In genomic region chr2:30985111-30986020, GRCm38 (mm10) we compare ENCODE assay signal across 9 mouse cellular contexts. TPM values are rescaled to one million over a fixed set of nuclear protein-coding genes. Genes with fewer than 3 reads are reported as not detected.
DNase-seq lines count a peak whose midpoint lies in the region; ATAC-seq lines count a peak whose summit lies in the region.
"Had no signal": no experiment of that assay in that cellular context is flagged by ENCODE, and none has a peak within 500 bp of the region (broad histone marks: within the 10 kb centered on the region; RNA-seq: fewer than 3 reads in every experiment).

No protein-coding gene starts in this region.

- H3K27me3 ChIP-seq in hindbrain, embryonic 11.5 days (ENCODE audit: control insufficient read depth, insufficient read depth, low read length): no peaks in the 10 kb centered on the region
- no peaks in the 10 kb centered on the region for H3K27me3 ChIP-seq in hindbrain, embryonic 14.5 days (ENCODE audit: control insufficient read depth, insufficient read depth, low read length)
- H3K27me3 ChIP-seq: midbrain, embryonic 12.5 days had no signal

- 25% methylated on average over 16 of the region's 17 CpGs for whole genome bisulfite sequencing in hindbrain, embryonic 11.5 days
- 31% methylated on average over 17 of the region's 17 CpGs for WGBS in hindbrain, embryonic 14.5 days

- H3K9ac ChIP-seq in hindbrain, embryonic 11.5 days (ENCODE audit: low read depth, low read length): no peak overlapping the region
- no peak overlapping the region for H3K9ac ChIP-seq in hindbrain, embryonic 14.5 days
- H3K9ac ChIP-seq: midbrain, embryonic 12.5 days had no signal

- peaks cover 3% of the 10 kb centered on the region; the same call in 1 of the 2 replicates for H3K4me1 ChIP-seq in hindbrain, embryonic 11.5 days (replicated peaks; ENCODE audit: control insufficient read depth, insufficient read depth, low read length)
- H3K4me1 ChIP-seq in hindbrain, embryonic 14.5 days (replicated peaks; ENCODE audit: control insufficient read depth, insufficient read depth, low read length): peaks cover 15% of the 10 kb centered on the region

- H3K4me2 ChIP-seq in hindbrain, embryonic 11.5 days (replicated peaks; ENCODE audit: low read depth, low read length): no peak overlapping the region
- no peak overlapping the region for H3K4me2 ChIP-seq in hindbrain, embryonic 14.5 days (replicated peaks)
- H3K4me2 ChIP-seq: midbrain, embryonic 12.5 days had no signal

- no peak overlapping the region for H3K4me3 ChIP-seq in hindbrain, embryonic 11.5 days (ENCODE audit: low read depth, low read length)
- no peak overlapping the region for H3K4me3 ChIP-seq in hindbrain, embryonic 14.5 days (replicated peaks; ENCODE audit: low read length)
- H3K4me3 ChIP-seq: midbrain, embryonic 12.5 days had no signal

- DNase-seq in hindbrain, embryonic 11.5 days (ENCODE audit: low spot score): peak; percentile 3
- no peak for DNase-seq in hindbrain, embryonic 14.5 days (ENCODE audit: low spot score)
- DNase-seq in MEL-GATA-1-ER (ENCODE audit: extremely low read depth, low read depth): peak; percentile 29
- DNase-seq in fat pad, adult 2 months (ENCODE audit: extremely low read depth, low read depth, low spot score): peak; percentile 42
- DNase-seq in kidney, postnatal 10 days: peak; percentile 75
- peak; percentile 82 to 89 for DNase-seq in lung, postnatal 4 days
- DNase-seq in urinary bladder, postnatal 14 days (ENCODE audit: low spot score): peak; percentile 84
- no peak for DNase-seq in layer of hippocampus, adult 9-10 months (ENCODE audit: low spot score)

- no peak for ATAC-seq in hindbrain, embryonic 11.5 days (ENCODE audit: low FRiP score)
- no peak for ATAC-seq in hindbrain, embryonic 14.5 days (ENCODE audit: low FRiP score)

- no peak overlapping the region for H3K27ac ChIP-seq in hindbrain, embryonic 11.5 days (ENCODE audit: low read depth, low read length)
- H3K27ac ChIP-seq in hindbrain, embryonic 14.5 days: no peak overlapping the region
- H3K27ac ChIP-seq: midbrain, embryonic 12.5 days had no signal

- no peaks in the 10 kb centered on the region for H3K9me3 ChIP-seq in hindbrain, embryonic 11.5 days (ENCODE audit: control insufficient read depth, low read length)
- H3K9me3 ChIP-seq in hindbrain, embryonic 14.5 days (ENCODE audit: control insufficient read depth, low read length): no peaks in the 10 kb centered on the region
- H3K9me3 ChIP-seq: midbrain, embryonic 12.5 days had no signal

- no peaks in the 10 kb centered on the region for H3K36me3 ChIP-seq in hindbrain, embryonic 11.5 days (ENCODE audit: control insufficient read depth, insufficient read depth, low read length)
- no peaks in the 10 kb centered on the region for H3K36me3 ChIP-seq in hindbrain, embryonic 14.5 days (replicated peaks; ENCODE audit: control insufficient read depth, insufficient read depth)
- H3K36me3 ChIP-seq: midbrain, embryonic 12.5 days had no signal

RNA-seq across cellular contexts. Expression of gene Usp20, which starts 3.3 kb away (rescaled TPM):
- 14.6 and 14.8 TPM in 2 replicates for polyA plus RNA-seq in hindbrain, embryonic 11.5 days (2014; fragmentation: Nextera tagmentation; extraction: Ambion mirVana)
- 33.4 and 34.2 TPM in 2 replicates for polyA plus RNA-seq in hindbrain, embryonic 14.5 days (2014; fragmentation: Nextera tagmentation; extraction: Ambion mirVana)

RNA-seq across cellular contexts. Expression of gene BC005624, which starts 3.4 kb away (rescaled TPM):
- polyA plus RNA-seq in hindbrain, embryonic 11.5 days (2014; fragmentation: Nextera tagmentation; extraction: Ambion mirVana): 67.5 and 74.6 TPM in 2 replicates
- 72.5 and 73.7 TPM in 2 replicates for polyA plus RNA-seq in hindbrain, embryonic 14.5 days (2014; fragmentation: Nextera tagmentation; extraction: Ambion mirVana)

RNA-seq across cellular contexts. Expression of gene Tor1a, which starts 17.6 kb away (rescaled TPM):
- polyA plus RNA-seq in hindbrain, embryonic 11.5 days (2014; fragmentation: Nextera tagmentation; extraction: Ambion mirVana): 73.7 and 83.5 TPM in 2 replicates
- polyA plus RNA-seq in hindbrain, embryonic 14.5 days (2014; fragmentation: Nextera tagmentation; extraction: Ambion mirVana): 81.2 and 82.0 TPM in 2 replicates

RNA-seq across cellular contexts. Expression of gene Tor1b, which starts 32.6 kb away (rescaled TPM):
- 18.7 and 21.5 TPM in 2 replicates for polyA plus RNA-seq in hindbrain, embryonic 11.5 days (2014; fragmentation: Nextera tagmentation; extraction: Ambion mirVana)
- 19.4 and 20.6 TPM in 2 replicates for polyA plus RNA-seq in hindbrain, embryonic 14.5 days (2014; fragmentation: Nextera tagmentation; extraction: Ambion mirVana)

RNA-seq across cellular contexts. Expression of gene Ptges, which starts 55.7 kb away (rescaled TPM):
- 5.5 and 5.6 TPM in 2 replicates for polyA plus RNA-seq in hindbrain, embryonic 11.5 days (2014; fragmentation: Nextera tagmentation; extraction: Ambion mirVana)
- 3.7 and 4.1 TPM in 2 replicates for polyA plus RNA-seq in hindbrain, embryonic 14.5 days (2014; fragmentation: Nextera tagmentation; extraction: Ambion mirVana)

Comparison
In these comparisons a context has a peak if more than half of its experiments do, and no peak if none do; other contexts are left out.
1. DNase-seq: peak in hindbrain, embryonic 11.5 days (single experiment), MEL-GATA-1-ER (single experiment), fat pad, adult 2 months (single experiment), kidney, postnatal 10 days (single experiment), lung, postnatal 4 days (2 of 2) and urinary bladder, postnatal 14 days (single experiment); none in hindbrain, embryonic 14.5 days (single experiment) and layer of hippocampus, adult 9-10 months (single experiment).